Mouse (Mus musculus) E14TG2a.4 (cell line): ENCODE measurements at regions not wholly inside any gene's neighbourhood (a gene's known extent, or its start where the extent isn't known, plus 50 kb on each side); places are given as distances from the start of the nearest gene placed in this dataset.

ENCODE experiments used
- H3K27me3 ChIP-seq: 2 replicates; pipeline ENCODE4 v1.6.1; 2014; ENCODE audit warnings: low read length, control low read depth; ENCODE audit not compliant: insufficient read depth
- H3K36me3 ChIP-seq: 2 replicates; pipeline ENCODE4 v1.6.1; 2014; ENCODE audit warnings: low read length, control low read depth; ENCODE audit not compliant: insufficient read depth
- H3K4me1 ChIP-seq: replicated peaks from 2 replicates; pipeline ENCODE4 v1.6.1; 2014; ENCODE audit warnings: low read depth, low read length, control low read depth
- H3K4me3 ChIP-seq: replicated peaks from 2 replicates; pipeline ENCODE4 v1.5.1; 2014; ENCODE audit warnings: mild to moderate bottlenecking, low read length
- H3K9me3 ChIP-seq: 2 replicates; pipeline ENCODE4 v1.6.1; 2014; ENCODE audit warnings: low read length, control low read depth
- CTCF ChIP-seq: conservative IDR thresholded peaks from 2 replicates; pipeline ENCODE4 v1.5.1; 2014; ENCODE audit warnings: low read length
- NANOG ChIP-seq: IDR thresholded peaks from 2 replicates; pipeline ENCODE4 v1.6.1; 2014; ENCODE audit warnings: borderline replicate concordance, low read length, mixed read lengths
- POU5F1 ChIP-seq: IDR thresholded peaks from 2 replicates; pipeline ENCODE4 v1.6.1; 2014; ENCODE audit warnings: low read length, borderline replicate concordance

- Histone ChIP-seq H3K4me3 (no peak overlapping the region), H3K4me1 (peaks cover 10% of the 10 kb centered on the region), H3K9me3 (no peaks in the 10 kb centered on the region), H3K27me3 (no peaks in the 10 kb centered on the region), H3K36me3 (no peaks in the 10 kb centered on the region)
- peak; percentile 73; the same call in 1 of the 2 replicates for TF ChIP-seq NANOG
- TF ChIP-seq CTCF, result no peak
Observed at GRCm38 (mm10) chr10:45009676-45010075, 57.3 kb upstream of the Prep start.

DNA sequence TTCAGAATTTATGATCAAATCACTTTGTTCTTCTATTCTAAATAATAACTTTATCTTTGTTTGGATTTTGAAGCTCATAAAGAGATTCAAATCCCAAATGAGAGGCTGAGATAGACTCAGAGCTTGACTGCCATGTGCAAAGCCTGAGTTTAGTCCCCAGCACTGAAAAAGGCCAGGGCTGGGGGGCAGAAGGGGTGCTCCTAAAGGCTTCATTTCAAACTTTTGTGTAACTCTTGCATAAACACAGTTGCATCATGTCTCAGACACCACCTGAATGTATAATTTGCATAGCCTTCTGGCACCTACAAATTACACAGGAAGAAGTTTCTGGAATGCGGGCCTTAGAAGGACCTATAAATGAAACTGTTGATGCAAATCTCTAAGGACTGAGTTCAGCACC lies 57.8 kb upstream of the Prep start:
- no peaks in the 10 kb centered on the region for H3K36me3 ChIP-seq
- H3K4me1 ChIP-seq, result peaks cover 10% of the 10 kb centered on the region
- H3K9me3 ChIP-seq, result no peaks in the 10 kb centered on the region
- H3K27me3 ChIP-seq, result no peaks in the 10 kb centered on the region
- H3K4me3 ChIP-seq, result no peak overlapping the region
- TF ChIP-seq NANOG (no peak), CTCF (no peak), POU5F1 (no peak)

- Histone ChIP-seq H3K9me3 (no peaks in the 10 kb centered on the region), H3K4me3 (no peak overlapping the region), H3K4me1 (peaks cover 10% of the 10 kb centered on the region), H3K36me3 (no peaks in the 10 kb centered on the region), H3K27me3 (no peaks in the 10 kb centered on the region)
- TF ChIP-seq POU5F1 (no peak), CTCF (no peak), NANOG (no peak)
Observed at GRCm38 (mm10) chr10:45004037-45004653, 62.9 kb upstream of the Prep start.

DNA sequence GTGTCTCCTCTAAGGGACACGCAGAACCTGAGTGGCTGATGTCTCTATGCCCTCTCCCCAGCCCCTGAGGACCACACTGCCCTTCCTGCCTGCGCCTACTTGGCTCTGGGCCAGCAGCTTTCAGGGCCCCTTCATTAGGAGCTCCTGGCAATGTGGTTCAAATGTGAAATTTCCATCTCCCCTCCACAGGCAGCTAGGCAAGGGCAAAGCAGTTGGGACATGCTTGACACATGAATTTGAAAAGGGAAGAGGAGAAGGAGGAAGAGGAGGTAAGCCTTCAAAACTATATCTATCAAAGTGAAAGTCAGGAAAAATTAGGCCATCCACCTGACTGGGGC lies 63.7 kb upstream of the Prep start:
- H3K4me1 ChIP-seq, result peaks cover 9% of the 10 kb centered on the region
- no peaks in the 10 kb centered on the region for H3K36me3 ChIP-seq
- no peak overlapping the region for H3K4me3 ChIP-seq
- no peak for TF ChIP-seq POU5F1
- TF ChIP-seq NANOG, result no peak
- no peak for TF ChIP-seq CTCF
- H3K9me3 ChIP-seq, result no peaks in the 10 kb centered on the region
- H3K27me3 ChIP-seq, result no peaks in the 10 kb centered on the region

- H3K4me1 ChIP-seq, result peaks cover 13% of the 10 kb centered on the region
- no peak overlapping the region for H3K4me3 ChIP-seq
- H3K9me3 ChIP-seq, result no peaks in the 10 kb centered on the region
- H3K36me3 ChIP-seq, result no peaks in the 10 kb centered on the region
- no peaks in the 10 kb centered on the region for H3K27me3 ChIP-seq
- no peak for TF ChIP-seq NANOG
Observed at GRCm38 (mm10) chr10:45002637-45003343, 64.2 kb upstream of the Prep start.

DNA sequence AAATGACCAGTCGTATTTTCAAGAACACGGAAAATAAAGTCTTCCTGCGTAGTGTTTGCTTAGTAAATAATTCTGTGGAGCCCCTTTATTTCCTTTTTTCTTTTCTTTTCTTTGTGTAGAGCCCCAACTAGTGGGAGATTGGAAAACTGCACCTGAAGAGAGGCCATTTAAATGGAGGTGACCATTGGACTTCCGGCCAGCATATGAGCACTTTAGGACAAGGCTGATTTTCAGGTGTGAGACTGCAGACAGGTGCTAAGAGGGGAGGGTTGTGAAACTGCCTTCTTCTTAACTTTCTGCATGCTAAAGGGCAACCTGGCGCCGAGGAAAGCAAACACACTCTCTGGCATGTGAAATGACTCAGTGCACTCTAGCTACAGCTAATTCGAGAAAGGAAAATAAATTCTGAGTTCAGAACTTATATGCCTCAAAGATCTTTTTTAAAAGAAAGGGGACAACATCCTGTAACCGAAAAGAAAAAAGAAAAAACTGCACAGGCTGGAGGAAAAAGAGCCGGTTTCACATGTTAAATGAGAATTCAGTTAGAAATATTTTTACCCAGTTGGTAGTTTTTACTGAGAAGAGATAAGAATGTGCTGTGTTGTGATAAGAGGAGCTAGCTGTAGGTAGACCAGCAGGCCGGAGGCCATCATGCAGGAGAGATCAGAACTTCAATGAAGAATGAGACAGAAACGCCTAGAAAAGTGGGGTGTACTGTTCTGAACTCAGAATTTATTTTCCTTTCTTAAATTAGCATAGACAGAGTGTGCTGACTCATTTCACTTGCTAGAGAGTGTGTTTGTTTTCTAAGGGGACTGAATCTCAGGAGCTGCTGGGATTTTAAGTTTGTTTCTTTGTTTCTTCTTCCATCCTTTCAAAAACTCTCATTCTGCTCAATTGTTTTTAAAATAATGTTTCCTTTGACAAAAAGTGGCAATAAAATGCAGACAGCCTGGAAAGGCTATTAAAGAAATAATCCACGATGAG lies 65.8 kb upstream of the Prep start:
- H3K4me3 ChIP-seq, result no peak overlapping the region
- H3K9me3 ChIP-seq, result no peaks in the 10 kb centered on the region
- H3K36me3 ChIP-seq, result no peaks in the 10 kb centered on the region
- TF ChIP-seq POU5F1 (no peak), CTCF (peak; percentile 99), NANOG (no peak)
- peaks cover 25% of the 10 kb centered on the region for H3K4me1 ChIP-seq
- H3K27me3 ChIP-seq, result no peaks in the 10 kb centered on the region

- TF ChIP-seq CTCF (no peak), NANOG (no peak), POU5F1 (no peak)
- H3K4me3 ChIP-seq, result no peak overlapping the region
- H3K27me3 ChIP-seq, result no peaks in the 10 kb centered on the region
- peaks cover 32% of the 10 kb centered on the region for H3K4me1 ChIP-seq
- no peaks in the 10 kb centered on the region for H3K36me3 ChIP-seq
- no peaks in the 10 kb centered on the region for H3K9me3 ChIP-seq
Observed at GRCm38 (mm10) chr10:45000027-45000840, 66.8 kb upstream of the Prep start.

DNA sequence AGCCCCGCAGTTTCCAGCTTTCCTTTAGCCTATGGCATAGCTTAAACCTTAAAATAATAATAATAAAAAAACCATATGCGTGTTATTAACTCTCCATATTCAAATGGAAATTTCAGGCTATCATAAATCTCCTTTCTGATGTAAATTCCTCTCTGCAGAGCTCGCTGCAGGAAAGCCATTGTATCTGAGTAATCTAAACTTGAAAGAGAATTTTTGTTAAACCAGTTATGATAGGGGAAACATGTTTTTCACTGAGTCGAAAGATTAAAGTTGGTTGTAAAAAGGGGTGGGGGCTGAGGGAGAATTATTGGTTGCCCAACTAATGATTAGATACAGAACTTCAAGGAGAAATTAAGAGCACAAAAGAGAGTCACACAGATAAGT lies 69.1 kb upstream of the Prep start:
- no peaks in the 10 kb centered on the region for H3K9me3 ChIP-seq
- peak overlapping the region; percentile 18; the same call in 1 of the 2 replicates for H3K4me3 ChIP-seq
- no peaks in the 10 kb centered on the region for H3K36me3 ChIP-seq
- TF ChIP-seq CTCF (no peak), NANOG (no peak), POU5F1 (no peak)
- H3K4me1 ChIP-seq, result peaks cover 42% of the 10 kb centered on the region
- H3K27me3 ChIP-seq, result no peaks in the 10 kb centered on the region; the same call in 1 of the 2 replicates
